Mouse (Mus musculus) liver, embryonic 13.5 days (tissue): ENCODE measurements around the gene Rtl8c. TPM values are rescaled to one million over a fixed set of nuclear protein-coding genes. Genes with fewer than 3 reads are reported as not detected.
"Not testable (repeated sequence)": the region's sequence is repeated elsewhere in the genome, so short reads cannot be mapped to it uniquely, and the experiment has no call there.

ENCODE experiments used
- ATAC-seq: fragments of 200-750 bp; cut with Nextera tagmentation; 2 replicates; pipeline ENCODE4 v1.8.0; 2017; ENCODE audit warnings: low read depth, mild to moderate bottlenecking, moderate number of reproducible peaks, moderate library complexity
- DNase-seq: peaks from one replicate; pipeline ENCODE4 v3.0.0; 2022
- H3K27ac ChIP-seq: fragments of 300-500 bp; sonication (generic); 2 replicates; pipeline ENCODE4 v1.5.1; 2015; ENCODE audit warnings: moderate library complexity, mild to moderate bottlenecking, inconsistent platforms
- H3K27me3 ChIP-seq: fragments of 300-500 bp; sonication (generic); 2 replicates; pipeline ENCODE4 v1.6.1; 2015; ENCODE audit warnings: mild to moderate bottlenecking, inconsistent platforms
- H3K36me3 ChIP-seq: fragments of 300-500 bp; sonication (generic); 2 replicates; pipeline ENCODE4 v1.6.1; 2015; ENCODE audit warnings: mild to moderate bottlenecking, inconsistent platforms
- H3K4me1 ChIP-seq: fragments of 300-500 bp; sonication (generic); replicated peaks from 2 replicates; pipeline ENCODE4 v1.6.1; 2015; ENCODE audit warnings: inconsistent platforms
- H3K4me2 ChIP-seq: fragments of 300-500 bp; sonication (generic); 2 replicates; pipeline ENCODE4 v1.6.1; 2015; ENCODE audit warnings: inconsistent platforms, mild to moderate bottlenecking, moderate library complexity
- H3K4me3 ChIP-seq: fragments of 300-500 bp; sonication (generic); replicated peaks from 2 replicates; pipeline ENCODE4 v1.5.1; 2015; ENCODE audit warnings: mild to moderate bottlenecking, inconsistent platforms
- H3K9ac ChIP-seq: fragments of 300-500 bp; sonication (generic); 2 replicates; pipeline ENCODE4 v1.6.1; 2015; ENCODE audit warnings: mild to moderate bottlenecking, inconsistent platforms
- H3K9me3 ChIP-seq: fragments of 300-500 bp; sonication (generic); replicated peaks from 2 replicates; pipeline ENCODE4 v1.6.1; 2016; ENCODE audit warnings: inconsistent platforms
- WGBS: fragments of 180-500 bp; shearing (Covaris S2); methylation state at CpG from one replicate; pipeline ENCODE4 v1.1.7; 2015; ENCODE audit not compliant: insufficient replicate concordance; 5-methylcytosine and 5-hydroxymethylcytosine counted together
- polyA plus RNA-seq: library from polyadenylated mRNA; unstranded; fragments of >200 nt; fragmentation: Nextera tagmentation; extraction: Ambion mirVana; gene quantifications from 2 replicates; pipeline ENCODE4 v1.2.1, GENCODE M21; 2015

Gene Rtl8c
- polyA plus RNA-seq = 2.1 and 2.9 TPM in 2 replicates

DNA sequence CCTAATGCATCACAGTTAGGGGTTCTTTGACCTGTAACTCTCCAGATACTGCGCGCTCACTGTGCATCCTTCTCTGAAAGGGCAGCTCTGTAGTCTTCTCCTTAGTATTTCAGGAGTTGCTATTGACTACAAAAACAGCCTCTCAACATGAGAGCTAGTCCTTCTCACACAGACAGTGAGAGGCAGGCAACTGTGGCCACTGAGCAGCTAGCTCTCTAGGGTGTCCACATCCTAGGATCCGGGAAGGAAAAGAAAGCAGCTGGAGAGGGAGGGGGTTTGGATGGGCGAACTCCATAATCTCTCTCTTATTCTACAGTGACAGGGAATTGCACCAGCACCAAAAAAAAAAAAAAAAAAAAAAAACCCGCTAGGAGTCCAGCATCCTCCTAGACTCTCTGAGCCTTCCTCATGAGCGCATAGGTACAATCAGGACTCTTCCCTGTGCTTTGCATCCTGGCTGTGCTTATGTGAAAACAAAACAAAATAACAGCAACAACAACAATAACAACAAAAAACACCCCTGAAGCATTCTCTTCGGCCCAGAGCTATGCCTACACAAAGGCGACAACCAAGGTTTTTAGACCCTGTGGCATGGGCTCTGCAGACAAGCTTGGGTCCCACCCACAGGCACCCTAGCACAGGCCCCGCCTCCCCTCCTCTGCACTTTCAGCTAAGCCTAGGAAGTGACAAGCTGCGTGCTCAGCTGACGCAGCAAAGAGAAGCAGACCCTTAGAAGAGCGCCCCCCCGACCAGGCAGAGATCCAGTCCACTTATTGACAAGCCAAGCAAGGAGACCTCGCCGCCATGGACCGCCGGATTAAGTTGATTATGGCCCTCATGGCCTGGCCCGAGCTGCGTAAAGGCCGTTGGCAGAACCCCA is at the start of gene Rtl8c:
TSS of gene Rtl8c (plus strand) at position 791 of the 880 bp plus-strand sequence.
- ATAC-seq (no peak), DNase-seq (peak; percentile 1)
- 27% methylated on average over 20 of the region's 20 CpGs for WGBS
- Histone ChIP-seq H3K27me3 (no peaks in the 10 kb centered on the region), H3K27ac (no peak within 1 kb of the TSS), H3K4me2 (peak within 1 kb of the TSS; percentile 47), H3K9ac (no peak within 1 kb of the TSS), H3K4me3 (peak within 1 kb of the TSS; percentile 35), H3K4me1 (no peaks in the 10 kb centered on the region), H3K9me3 (no peaks in the 10 kb centered on the region), H3K36me3 (no peaks in the 10 kb centered on the region)

DNA sequence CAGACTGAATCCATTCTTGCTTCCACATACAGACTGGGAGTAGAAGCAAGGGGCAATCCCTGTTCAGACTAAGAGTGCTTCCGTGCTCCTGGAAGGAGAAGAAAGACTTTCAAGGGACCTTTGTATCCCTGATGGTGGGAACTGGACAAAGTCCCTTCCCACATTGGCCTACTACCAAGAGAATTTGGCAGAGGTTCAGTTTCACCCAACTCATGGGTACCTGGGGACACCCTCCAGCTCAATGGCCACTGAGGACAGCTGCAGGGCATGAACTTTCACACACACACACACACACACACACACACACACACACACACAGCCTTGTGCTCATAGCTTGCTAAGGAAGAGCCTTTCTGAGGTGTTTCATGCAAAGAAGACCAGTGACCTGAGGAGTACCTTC is 28.5 kb upstream of the Rtl8c start:
- H3K9me3 ChIP-seq = no peaks in the 10 kb centered on the region
- H3K4me3 ChIP-seq = no peak overlapping the region
- no peak overlapping the region for H3K27ac ChIP-seq
- no peaks in the 10 kb centered on the region for H3K27me3 ChIP-seq
- H3K4me2 ChIP-seq = no peak overlapping the region
- DNase-seq = no peak
- no peak for ATAC-seq
- no peaks in the 10 kb centered on the region for H3K36me3 ChIP-seq
- 63% methylated on average over 1 of the region's 1 CpGs for WGBS
- no peaks in the 10 kb centered on the region for H3K4me1 ChIP-seq
- no peak overlapping the region for H3K9ac ChIP-seq

DNA sequence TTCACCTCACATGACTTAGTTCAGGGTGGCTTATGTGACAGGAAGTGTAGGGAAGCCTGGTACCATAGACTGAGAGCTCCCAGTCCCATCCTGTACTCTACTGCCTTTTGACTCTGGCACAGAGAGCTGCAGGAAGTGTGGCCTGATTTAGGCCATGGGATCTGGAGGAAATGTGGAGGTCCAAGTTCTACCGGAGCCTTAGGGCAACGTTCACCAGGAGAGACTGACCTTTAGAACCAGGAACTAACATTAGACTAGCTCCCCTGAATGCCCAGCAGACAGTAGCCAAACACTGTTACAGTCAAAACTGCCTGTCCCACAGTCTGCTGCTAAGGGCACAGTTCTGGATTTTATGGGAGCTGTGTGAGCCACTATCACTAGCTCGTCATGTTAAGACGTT is 26.4 kb upstream of the Rtl8c start:
- not testable (repeated sequence) for DNase-seq

DNA sequence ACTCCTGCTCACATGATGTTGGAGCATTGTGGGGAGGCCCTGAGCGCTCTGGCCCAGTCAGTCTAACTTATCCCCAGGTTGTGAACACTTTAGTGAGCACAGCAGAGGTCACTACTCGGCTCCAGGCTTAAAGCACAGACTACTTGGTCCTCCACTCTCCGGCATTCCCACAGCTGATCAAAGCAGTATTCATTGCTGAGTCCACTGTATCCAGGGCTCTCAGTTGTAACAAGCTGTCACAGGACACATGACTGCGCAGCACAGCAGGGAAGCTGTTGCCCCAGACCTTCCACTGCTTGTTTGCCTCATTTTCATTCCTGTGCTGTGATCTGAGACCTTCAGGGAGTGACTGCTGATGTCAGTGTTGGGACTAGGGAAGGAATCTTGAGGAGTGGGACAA is 24.4 kb upstream of the Rtl8c start:
- ATAC-seq, H3K27me3 ChIP-seq, H3K9ac ChIP-seq, H3K9me3 ChIP-seq, H3K4me1 ChIP-seq, DNase-seq, H3K4me3 ChIP-seq, H3K36me3 ChIP-seq, H3K27ac ChIP-seq, H3K4me2 ChIP-seq: not testable (repeated sequence)
- 51% methylated on average over 3 of the region's 4 CpGs for WGBS

More for the DNA sequence above, 26.4 kb upstream of the Rtl8c start:
- H3K4me2 ChIP-seq, H3K9me3 ChIP-seq, ATAC-seq, H3K27ac ChIP-seq, H3K27me3 ChIP-seq, H3K4me1 ChIP-seq, H3K36me3 ChIP-seq, H3K9ac ChIP-seq, H3K4me3 ChIP-seq: not testable (repeated sequence)
- WGBS = 53% methylated on average over 2 of the region's 4 CpGs

DNA sequence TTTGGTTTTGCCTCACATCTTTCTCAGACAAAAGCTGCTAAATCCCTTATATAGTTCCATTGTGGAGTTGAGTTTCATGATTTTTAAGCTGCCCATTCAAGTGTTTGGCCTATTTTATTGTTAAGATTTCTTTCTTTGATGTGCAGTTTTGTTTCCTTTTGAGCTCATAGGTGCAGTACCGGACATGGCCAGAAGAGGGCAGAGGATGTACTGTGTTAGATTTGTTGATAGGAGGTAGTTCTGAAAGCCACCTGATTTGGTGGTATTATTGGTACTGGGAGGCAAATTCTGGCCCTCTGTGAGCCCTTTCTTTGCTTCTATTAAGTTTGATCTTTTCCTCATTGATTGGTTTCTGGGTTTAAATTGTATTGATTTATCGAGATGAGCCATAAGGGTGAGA is 7.8 kb upstream of the Rtl8c start:
- H3K36me3 ChIP-seq, ATAC-seq, H3K4me2 ChIP-seq, H3K4me1 ChIP-seq, H3K27ac ChIP-seq, H3K27me3 ChIP-seq, DNase-seq, H3K9ac ChIP-seq, H3K9me3 ChIP-seq, H3K4me3 ChIP-seq: not testable (repeated sequence)
- 20% methylated on average over 2 of the region's 2 CpGs for WGBS

DNA sequence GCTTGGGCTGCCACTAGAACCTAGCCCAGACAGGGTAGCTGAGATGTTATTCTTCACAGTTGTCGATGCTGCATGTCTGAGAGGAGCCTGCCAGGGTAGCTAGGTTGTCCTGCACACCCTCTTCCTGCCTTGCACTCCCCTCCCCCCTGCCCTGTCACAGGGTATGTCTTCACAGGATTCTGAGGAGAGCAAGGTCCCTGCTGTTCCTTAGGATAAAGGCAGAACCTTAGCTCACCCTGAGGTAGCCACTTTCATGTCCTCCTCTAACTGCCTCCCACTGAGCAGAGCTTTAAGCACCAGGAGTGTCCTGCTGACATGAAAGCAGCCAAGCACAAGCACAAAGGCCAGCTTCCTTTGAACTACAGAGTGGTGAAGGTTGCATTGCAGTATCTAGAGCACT is 1.7 kb upstream of the Rtl8c start:
- DNase-seq, H3K36me3 ChIP-seq: not testable (repeated sequence)
- WGBS = 33% methylated on average over 1 of the region's 1 CpGs

DNA sequence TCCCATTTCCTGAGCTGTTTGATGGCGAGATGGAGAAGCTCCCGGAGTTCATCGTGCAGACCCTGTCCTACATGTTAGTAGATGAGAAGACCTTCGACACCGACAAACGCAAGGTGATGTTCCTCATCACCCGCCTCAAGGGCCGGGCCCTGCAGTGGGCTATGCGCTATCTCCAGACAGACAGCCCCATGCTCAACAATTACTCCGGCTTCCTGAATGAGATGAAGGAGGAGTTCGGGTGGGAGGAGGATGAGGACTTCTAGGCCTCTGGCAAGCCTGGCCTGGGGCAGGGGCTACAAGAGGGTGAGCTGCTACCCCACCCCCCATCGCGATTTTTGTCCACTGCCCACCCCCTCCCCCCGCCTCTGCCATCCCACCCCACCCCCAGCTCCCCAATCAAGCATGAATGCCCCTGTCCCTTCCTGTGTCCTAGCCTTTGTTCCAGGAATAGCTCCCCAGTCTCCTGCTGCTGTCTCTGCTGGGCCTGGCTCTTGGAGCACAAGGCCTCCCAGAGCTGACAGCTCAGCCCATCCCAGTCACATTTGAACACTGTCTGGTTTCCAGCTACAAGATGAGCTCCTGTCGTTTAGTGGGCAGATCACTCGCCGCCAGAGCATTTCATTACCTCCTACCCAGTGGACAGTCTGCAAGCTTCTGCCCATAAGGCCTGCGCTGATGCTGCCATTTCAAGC is 436 bp downstream of the Rtl8c start:
- Histone ChIP-seq H3K4me1 (no peaks in the 10 kb centered on the region), H3K4me3 (peak overlapping the region; percentile 35), H3K4me2 (peak overlapping the region; percentile 47), H3K27ac (no peak overlapping the region), H3K36me3 (no peaks in the 10 kb centered on the region), H3K27me3 (no peaks in the 10 kb centered on the region), H3K9ac (no peak overlapping the region), H3K9me3 (no peaks in the 10 kb centered on the region)
- ATAC-seq = no peak
- 26% methylated on average over 18 of the region's 18 CpGs for WGBS
- DNase-seq = no peak

More for the DNA sequence above, 1.7 kb upstream of the Rtl8c start:
- not testable (repeated sequence) for H3K4me2 ChIP-seq, H3K4me3 ChIP-seq, H3K27ac ChIP-seq, H3K4me1 ChIP-seq, H3K27me3 ChIP-seq, ATAC-seq, H3K9ac ChIP-seq, H3K9me3 ChIP-seq

DNA sequence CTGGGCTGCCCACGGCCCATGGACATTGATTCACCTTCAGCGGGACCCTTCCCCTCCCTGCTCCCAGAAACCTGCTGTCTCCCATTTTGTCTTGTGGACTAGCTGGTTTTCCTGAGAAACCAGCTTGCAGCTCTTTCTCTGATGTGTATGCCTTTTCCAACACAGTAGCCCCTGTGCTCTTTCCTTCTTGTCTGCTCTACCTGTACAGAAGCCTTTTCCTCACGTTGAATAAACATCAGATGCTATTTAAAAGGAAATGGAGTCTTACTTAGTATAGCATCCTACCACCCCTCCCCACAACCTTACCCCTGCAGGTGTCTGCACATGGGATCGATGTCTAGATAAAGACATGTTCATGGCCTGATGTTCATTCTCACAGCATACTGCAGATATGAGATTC is 1.0 kb downstream of the Rtl8c start, which contains the start of gene Gm14597:
TSS of gene Gm14597 (minus strand) at position 101 of the 400 bp plus-strand sequence.
- H3K4me3 ChIP-seq = peak within 1 kb of the TSS; percentile 35
- not testable (repeated sequence) for ATAC-seq, DNase-seq, H3K36me3 ChIP-seq, H3K9me3 ChIP-seq, H3K4me1 ChIP-seq, H3K27me3 ChIP-seq, H3K27ac ChIP-seq, H3K9ac ChIP-seq
- H3K4me2 ChIP-seq = peak within 1 kb of the TSS; percentile 47
- 71% methylated on average over 2 of the region's 4 CpGs for WGBS

DNA sequence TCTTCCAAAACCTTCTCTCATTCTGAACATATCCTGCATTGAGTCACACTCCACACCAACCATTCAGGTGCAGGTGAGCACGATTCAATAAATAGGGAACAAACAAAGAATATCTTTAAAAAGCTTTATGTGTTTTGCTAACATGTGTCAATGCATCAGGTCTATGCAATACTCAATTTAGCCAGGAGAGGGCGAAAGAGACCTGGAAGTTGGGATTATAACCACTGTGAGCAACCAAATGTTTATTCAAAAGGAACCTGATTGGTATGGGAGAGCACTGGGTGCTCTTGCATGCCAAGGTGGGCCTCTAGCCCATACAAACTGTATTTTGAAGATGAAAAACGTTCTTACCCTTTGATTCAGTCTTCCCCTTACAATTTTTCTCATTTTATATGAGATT is 2.7 kb downstream of the Rtl8c start:
- 0% methylated on average over 3 of the region's 3 CpGs for WGBS
- Histone ChIP-seq H3K9me3 (no peaks in the 10 kb centered on the region), H3K27ac (no peak overlapping the region), H3K4me1 (no peaks in the 10 kb centered on the region), H3K27me3 (no peaks in the 10 kb centered on the region), H3K36me3 (no peaks in the 10 kb centered on the region), H3K4me2 (no peak overlapping the region), H3K4me3 (no peak overlapping the region), H3K9ac (no peak overlapping the region)
- DNase-seq = no peak
- ATAC-seq = no peak

DNA sequence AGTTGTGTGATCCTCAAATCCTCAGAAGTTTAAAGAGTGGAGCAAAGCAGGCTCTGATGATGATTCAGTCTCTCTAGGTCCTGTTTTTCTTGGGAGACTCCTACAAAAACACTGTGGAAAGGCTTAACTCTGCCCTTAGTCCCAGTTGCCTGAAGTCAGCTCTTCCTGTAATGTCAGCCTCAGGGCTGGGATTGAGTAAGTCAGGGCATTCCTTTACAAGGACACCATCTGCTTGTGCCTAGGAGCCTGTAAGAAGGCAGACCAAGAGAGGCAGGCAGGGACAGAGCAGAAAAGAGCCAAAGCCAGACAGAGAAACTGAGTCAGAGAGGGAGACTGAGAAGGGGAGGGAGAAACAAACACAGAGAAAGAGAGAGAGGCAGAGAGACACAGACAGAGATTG is 3.6 kb downstream of the Rtl8c start:
- H3K36me3 ChIP-seq, H3K4me1 ChIP-seq, H3K27ac ChIP-seq, H3K27me3 ChIP-seq, H3K9me3 ChIP-seq, H3K9ac ChIP-seq, ATAC-seq, DNase-seq, H3K4me3 ChIP-seq, H3K4me2 ChIP-seq: not testable (repeated sequence)

DNA sequence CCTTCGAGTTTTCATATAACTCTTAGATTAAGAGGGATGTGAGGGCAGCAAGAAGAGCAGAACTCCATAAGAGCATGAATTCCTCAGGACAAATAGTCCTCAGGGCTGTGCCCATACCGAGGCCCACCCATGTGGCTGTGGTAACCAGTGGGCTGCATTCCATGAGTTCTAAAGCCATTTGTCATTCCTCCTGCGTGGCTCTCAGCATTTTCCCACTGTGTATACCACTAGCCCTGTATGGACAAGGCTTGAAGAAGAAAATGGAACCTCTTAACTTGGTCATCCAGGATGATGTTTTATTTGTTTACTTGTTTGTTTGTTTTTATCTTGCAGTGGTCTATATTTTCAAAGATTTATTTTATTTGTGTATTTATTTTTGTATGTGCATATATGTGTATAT is 30.3 kb downstream of the Rtl8c start:
- H3K4me2 ChIP-seq, H3K9ac ChIP-seq, H3K27me3 ChIP-seq, DNase-seq, H3K4me1 ChIP-seq, H3K9me3 ChIP-seq, H3K4me3 ChIP-seq, H3K36me3 ChIP-seq, ATAC-seq, H3K27ac ChIP-seq: not testable (repeated sequence)
- 32% methylated on average over 3 of the region's 3 CpGs for WGBS
